Mouse (Mus musculus): ENCODE measurements around the gene 2210418O10Rik. TPM values are rescaled to one million over a fixed set of nuclear protein-coding genes. Genes with fewer than 3 reads are reported as not detected.
"Not testable (repeated sequence)": the region's sequence is repeated elsewhere in the genome, so short reads cannot be mapped to it uniquely, and the experiment has no call there.

The 2210418O10Rik gene
- 7.2 and 7.9 TPM in 2 replicates for polyA plus RNA-seq (2015; fragmentation: Nextera tagmentation; extraction: Ambion mirVana)

DNA sequence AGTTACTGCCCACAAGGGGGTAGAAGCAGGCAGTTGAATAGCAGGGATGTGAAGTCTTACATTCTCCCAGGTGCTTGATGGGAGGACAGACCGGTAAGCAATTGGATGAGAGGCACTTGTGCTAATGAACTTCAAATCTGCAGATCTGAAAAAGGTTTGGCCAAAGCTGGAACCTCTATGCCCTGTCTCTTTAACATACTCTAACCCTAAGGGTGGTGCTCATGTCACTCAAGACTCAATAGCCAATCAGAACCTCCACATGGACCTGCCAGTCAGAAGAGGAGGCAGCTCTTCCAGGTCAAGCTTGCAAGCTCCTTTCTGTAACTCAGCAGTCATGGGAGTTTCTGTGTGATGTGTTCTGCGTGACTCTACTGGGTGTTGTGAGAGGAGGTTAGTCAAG is at the start of gene 2210418O10Rik:
2210418O10Rik (plus strand) TSS at position 301 of the 400 bp plus-strand sequence.
- no CpG with 5 or more reads among the region's 2 CpGs for WGBS
- H3K4me2 ChIP-seq (replicated peaks); H3K27me3 ChIP-seq; H3K27ac ChIP-seq (replicated peaks); H3K9me3 ChIP-seq; H3K4me1 ChIP-seq; H3K4me3 ChIP-seq; H3K36me3 ChIP-seq; ATAC-seq (replicated peaks); H3K9ac ChIP-seq (replicated peaks): not testable (repeated sequence)

DNA sequence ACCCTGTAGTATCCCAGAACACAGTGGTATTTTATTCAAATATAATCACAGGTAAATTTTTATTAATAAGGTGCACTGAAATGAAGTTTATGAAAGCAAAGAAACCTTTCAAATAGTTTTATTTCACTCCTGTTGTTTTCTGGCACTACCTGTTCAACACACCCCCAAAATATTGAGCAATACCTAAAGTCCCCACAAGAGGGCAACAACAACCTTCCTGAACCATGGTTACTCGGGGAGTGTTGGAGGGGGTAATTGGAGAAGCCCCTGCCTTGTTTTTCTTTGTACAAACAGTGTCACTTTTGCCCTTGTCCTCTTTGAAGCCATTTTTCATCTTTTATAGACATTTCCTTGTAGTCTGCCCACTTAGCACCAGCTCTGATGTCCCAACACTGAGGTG is 22.1 kb downstream of the 2210418O10Rik start:
- no CpG with 5 or more reads among the region's 1 CpGs for WGBS
- H3K27me3 ChIP-seq; H3K9ac ChIP-seq (replicated peaks); H3K27ac ChIP-seq (replicated peaks); H3K9me3 ChIP-seq; ATAC-seq (replicated peaks); H3K36me3 ChIP-seq; H3K4me2 ChIP-seq (replicated peaks); H3K4me1 ChIP-seq; H3K4me3 ChIP-seq: not testable (repeated sequence)

Other genes starting within 250 kb of the 2210418O10Rik start
- gene Gm2004, start 76.7 kb upstream of the 2210418O10Rik start, polyA plus RNA-seq (2015; fragmentation: Nextera tagmentation; extraction: Ambion mirVana): 0.80 and 1.6 TPM in 2 replicates
- gene Gm11009, start 92.9 kb downstream of the 2210418O10Rik start, polyA plus RNA-seq (2015; fragmentation: Nextera tagmentation; extraction: Ambion mirVana): not detected in 2 replicates
- gene Gm14435, start 197.0 kb downstream of the 2210418O10Rik start, polyA plus RNA-seq (2015; fragmentation: Nextera tagmentation; extraction: Ambion mirVana): 11.8 and 13.4 TPM in 2 replicates

All from forebrain, embryonic 15.5 days (tissue).